Mouse (Mus musculus): ENCODE data around the gene Ptf1a.

The Ptf1a gene

GRCm38 (mm10) chr2:19452531-19453055 lies 7.1 kb downstream of the Ptf1a start:
- DNase-seq (ENCODE audit: low spot score in 2 of 2): no peak

- no peak for DNase-seq (ENCODE audit: low spot score in 2 of 2)
These were observed 9.8 kb downstream of the Ptf1a start for GRCm38 (mm10) chr2:19455228-19455627.

- DNase-seq (ENCODE audit: low spot score in 2 of 2): no peak
These were observed 10.5 kb downstream of the Ptf1a start for GRCm38 (mm10) chr2:19455857-19456482.

GRCm38 (mm10) chr2:19458785-19459184 lies 13.3 kb downstream of the Ptf1a start:
- DNase-seq (ENCODE audit: low spot score in 2 of 2): no peak

- DNase-seq (ENCODE audit: low spot score in 2 of 2): no peak
These were observed 16.5 kb downstream of the Ptf1a start for GRCm38 (mm10) chr2:19461940-19462339.

GRCm38 (mm10) chr2:19490262-19490661 lies 44.8 kb downstream of the Ptf1a start:
- no peak for DNase-seq (ENCODE audit: low spot score in 2 of 2)
